Mouse (Mus musculus): Measurements from ENCODE around the gene Tacc2. TPM values are rescaled to one million over a fixed set of nuclear protein-coding genes. Genes with fewer than 3 reads are reported as not detected.

The Tacc2 gene
- polyA plus RNA-seq, 2 experiments from 2014 or later, result 3.5 to 3.8 TPM

DNA sequence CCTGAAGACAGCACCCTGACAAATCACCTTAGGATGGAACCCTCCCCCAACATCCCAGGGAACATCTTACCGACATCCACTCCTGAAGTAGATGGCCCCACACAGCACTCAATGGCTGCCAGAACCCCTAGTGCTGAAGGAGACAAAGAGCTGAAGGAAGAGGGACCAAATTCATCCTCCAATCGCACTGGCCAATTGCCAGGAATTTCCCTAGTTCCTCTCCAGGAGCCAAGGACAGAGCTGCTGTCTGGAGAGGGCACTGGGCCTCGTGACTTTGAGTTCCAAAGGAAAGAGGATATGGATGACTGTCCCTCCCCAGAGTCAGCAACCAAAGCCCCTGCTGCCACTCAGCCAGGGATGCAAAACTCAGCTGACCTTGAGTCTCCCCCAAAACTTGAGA, 44.7 kb downstream of the Tacc2 start:
- ATAC-seq, result no peak

GRCm38 (mm10) chr7:130622359-130622758, 45.1 kb downstream of the Tacc2 start:
- no peak for ATAC-seq

- no peak for ATAC-seq
These were observed 47.1 kb downstream of the Tacc2 start for GRCm38 (mm10) chr7:130624299-130624698.

DNA sequence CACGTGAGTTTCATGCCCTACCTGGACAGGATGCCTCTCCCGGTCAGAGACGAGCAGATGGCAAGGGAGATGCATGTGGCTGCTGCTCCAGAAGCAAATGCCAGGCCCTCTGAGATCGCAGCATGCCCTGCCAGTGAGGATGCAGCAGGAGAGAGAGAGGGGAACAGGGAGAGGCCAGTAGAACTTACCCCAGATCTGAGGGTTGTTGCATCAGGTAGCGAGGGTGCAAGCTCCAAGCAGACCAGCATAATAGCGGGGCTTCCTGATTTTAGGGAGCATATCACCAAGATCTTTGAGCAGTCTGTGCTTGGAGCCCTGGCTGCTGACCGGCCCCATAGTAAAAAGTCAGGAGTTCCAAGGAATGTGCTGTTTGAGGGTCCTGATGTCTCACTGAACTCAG, 48.1 kb downstream of the Tacc2 start:
- ATAC-seq, result no peak

GRCm38 (mm10) chr7:130628601-130629000, 51.4 kb downstream of the Tacc2 start:
- no peak for ATAC-seq

DNA sequence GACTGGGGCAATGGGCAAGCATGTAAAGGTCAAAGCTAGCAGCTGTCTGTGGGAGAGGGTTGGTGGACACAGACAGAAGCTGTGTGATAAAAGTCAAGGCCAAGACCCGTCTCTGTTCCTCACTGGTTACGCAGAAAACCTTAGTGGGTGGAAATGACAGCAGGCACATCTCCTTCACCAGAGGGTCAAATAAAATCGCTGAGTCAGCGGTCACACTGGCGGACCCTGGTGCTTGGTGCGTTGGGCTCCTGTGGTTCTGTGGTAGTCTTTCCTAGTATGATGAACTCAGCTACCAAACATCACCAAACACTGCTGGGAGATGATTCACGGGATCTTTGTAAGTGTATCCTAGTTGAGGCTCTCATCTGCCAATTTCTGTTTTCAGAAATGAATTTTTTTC, 52.8 kb downstream of the Tacc2 start:
- no peak for ATAC-seq

- no peak for ATAC-seq
These were observed 53.7 kb downstream of the Tacc2 start for GRCm38 (mm10) chr7:130630956-130631355.

DNA sequence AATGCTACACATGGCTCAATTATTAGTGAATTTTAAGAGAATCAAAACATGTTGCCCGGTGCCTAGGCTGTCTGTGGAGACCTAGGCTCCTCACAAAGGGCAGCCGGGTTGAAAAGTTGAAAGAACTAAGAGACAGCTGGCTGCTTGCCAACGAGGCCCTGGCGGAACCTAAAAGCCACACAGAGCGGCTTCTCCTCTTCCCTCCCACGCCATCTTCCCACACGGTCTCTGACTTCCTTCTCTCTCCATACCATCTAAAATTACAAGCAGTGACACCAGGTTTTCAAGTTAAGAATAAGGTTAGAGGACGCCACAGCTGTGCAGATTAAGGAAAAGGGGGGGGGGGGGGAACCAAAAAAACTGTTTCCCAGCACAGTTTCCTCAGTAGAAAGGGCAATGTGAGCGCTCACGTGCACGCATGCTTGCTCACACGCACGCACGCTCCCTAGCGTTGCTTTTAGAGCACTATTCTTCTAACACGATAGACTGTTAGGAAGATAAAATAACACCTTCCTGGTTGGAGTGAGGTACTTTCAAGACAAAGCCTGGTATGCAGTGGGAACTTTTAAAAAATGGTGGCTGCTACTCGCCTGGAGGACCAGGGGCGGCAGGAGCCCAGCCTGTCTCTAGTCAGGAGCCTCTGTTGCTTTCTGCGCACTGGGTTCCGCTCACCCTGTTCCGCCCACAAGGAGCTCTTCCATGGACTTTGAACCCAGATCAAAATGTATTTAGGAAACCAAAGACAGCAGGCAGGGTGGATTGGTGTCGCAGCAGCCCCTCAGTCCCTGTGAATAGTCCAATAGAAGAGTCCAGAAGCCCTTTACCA, 54.5 kb downstream of the Tacc2 start:
- peak; percentile 76 for ATAC-seq

- ATAC-seq, result no peak
These were observed 55.1 kb downstream of the Tacc2 start for GRCm38 (mm10) chr7:130632379-130632732.

DNA sequence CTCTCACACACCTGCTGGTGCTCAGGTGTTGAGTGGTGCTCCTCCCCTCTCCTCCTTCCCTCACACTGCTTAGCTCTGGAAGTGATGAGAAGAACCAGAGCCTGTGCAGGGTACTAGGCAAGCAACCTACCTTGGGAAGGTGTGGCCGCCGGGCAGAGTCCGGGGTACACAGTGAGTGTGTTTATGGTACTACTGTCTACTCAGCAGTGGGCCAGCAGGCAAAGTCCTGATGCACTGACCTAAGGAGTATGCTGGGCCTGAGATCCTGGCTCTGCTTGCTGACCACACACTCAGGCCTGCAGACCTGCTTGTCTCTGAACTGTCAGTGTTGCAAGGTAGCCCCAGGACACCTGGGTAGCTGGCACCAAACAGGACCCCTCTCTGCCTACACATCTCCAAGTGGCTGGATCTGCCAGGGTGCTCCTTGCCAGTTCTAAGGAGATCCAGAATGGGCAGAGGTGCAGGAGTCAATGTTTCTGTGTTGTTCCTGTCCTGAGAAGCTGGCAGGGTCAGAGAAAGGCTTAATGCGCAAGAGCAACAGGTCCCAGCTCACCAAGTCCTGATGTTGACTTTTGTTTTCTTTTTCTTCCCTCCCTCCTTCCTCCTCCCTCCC, 57.1 kb downstream of the Tacc2 start:
- ATAC-seq, result no peak

GRCm38 (mm10) chr7:130635212-130635611, 58.0 kb downstream of the Tacc2 start:
- ATAC-seq, result no peak

GRCm38 (mm10) chr7:130636274-130636673, 59.0 kb downstream of the Tacc2 start:
- ATAC-seq, result no peak

DNA sequence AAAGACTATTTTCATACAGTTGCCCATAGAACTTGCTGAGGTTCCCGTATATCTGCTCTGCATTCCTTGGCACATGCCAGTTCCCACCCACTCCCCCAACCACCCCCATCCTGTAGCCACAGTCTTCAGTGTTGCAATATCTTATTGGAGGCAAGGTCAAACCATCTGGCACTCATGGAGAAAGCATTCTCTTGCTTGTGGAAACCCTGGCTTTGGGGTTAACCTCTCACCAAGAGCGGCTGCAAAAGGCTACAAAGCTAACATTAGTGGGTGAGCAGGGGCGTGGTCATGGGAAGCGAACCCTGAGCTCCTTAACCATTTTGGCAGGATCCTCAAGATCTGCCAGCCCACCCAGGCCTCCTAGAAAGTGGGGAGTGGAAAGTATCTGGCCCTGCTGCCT, 59.7 kb downstream of the Tacc2 start:
- no peak for ATAC-seq

DNA sequence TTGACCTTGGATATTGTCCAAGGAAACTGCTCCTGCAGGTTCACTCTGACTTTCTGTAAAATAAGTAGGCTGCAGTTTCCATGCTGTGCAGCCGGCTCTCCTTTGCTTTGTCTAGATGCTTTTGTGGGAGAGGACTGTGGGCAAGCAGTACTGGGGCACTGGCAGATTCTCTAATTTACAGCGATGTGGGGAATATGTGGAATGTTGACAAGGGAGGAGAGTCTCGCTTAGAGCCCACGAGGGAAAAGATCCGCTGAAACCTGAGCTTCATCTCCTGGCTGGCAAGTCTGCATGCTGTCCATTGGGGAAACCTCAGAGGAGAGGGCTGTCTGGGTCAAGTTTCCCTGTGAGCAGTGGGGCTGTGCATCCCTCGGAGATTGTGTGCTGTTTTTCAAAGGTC, 60.6 kb downstream of the Tacc2 start:
- no peak for ATAC-seq

GRCm38 (mm10) chr7:130640681-130641080, 63.4 kb downstream of the Tacc2 start:
- ATAC-seq, result no peak

DNA sequence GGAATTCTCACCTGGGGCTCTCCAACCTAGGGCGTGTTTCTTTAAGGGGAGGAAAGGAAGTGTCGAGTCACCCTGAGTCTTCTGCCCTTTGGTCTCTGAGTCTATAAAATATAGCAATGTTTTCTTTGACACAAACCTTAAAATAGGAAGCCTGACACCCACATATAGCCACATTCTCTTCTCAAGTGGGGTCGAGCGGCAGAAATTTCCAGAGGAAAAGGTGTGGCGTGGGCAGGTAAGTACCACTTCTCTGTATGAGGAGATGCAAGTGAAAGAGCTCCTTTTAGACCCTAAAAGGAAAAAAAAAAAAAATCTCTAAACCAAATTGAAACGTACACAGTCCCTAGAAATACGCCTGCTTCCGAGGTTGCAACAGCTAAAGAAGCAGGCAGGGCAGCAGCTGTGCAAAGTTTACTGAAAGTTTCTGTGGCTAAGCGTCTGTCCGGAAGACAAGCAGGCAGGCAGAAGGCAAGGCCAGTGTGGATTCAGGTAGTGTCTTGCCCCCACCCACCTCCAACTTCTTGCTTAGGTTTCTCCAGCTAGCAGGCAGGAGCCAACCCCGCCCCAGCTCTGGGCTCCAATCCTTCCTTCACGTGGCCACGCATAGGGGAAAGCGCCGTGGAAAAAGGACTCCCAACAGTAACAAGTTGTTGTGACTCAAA, 68.2 kb downstream of the Tacc2 start:
- peak; percentile 14 for ATAC-seq

GRCm38 (mm10) chr7:130645994-130646761, 68.9 kb downstream of the Tacc2 start:
- peak; percentile 51 for ATAC-seq

- peak; percentile 74 for ATAC-seq
These were observed 69.5 kb downstream of the Tacc2 start for GRCm38 (mm10) chr7:130646762-130647139.

GRCm38 (mm10) chr7:130648061-130648460, 70.8 kb downstream of the Tacc2 start:
- no peak for ATAC-seq

GRCm38 (mm10) chr7:130649257-130649656, 72.0 kb downstream of the Tacc2 start:
- ATAC-seq, result no peak

GRCm38 (mm10) chr7:130650621-130651020, 73.4 kb downstream of the Tacc2 start:
- no peak for ATAC-seq

DNA sequence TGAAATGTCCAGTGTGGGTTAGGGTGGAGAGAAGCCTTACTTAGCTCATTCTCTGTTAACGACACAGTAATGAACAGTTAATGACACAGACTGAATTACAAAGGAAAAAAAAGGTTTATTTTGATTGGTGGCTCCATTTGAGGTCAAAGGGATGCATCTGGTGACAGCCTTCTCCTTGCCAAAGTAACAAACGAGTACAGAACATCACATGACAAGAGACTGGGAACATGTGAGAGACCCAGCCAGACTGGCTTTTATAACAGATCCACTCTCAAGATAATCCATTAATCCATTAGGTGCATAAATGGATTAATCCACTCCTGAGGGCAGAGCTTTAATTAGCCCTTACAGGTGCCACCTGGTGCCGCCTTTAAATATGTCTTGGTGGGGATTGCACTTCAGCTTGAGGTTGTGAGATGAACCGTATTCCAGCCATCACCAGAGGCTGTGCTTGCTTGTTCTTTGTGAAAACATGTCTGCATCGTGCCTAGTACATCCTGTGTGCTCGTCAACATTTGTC, 75.9 kb downstream of the Tacc2 start:
- ATAC-seq, result no peak

DNA sequence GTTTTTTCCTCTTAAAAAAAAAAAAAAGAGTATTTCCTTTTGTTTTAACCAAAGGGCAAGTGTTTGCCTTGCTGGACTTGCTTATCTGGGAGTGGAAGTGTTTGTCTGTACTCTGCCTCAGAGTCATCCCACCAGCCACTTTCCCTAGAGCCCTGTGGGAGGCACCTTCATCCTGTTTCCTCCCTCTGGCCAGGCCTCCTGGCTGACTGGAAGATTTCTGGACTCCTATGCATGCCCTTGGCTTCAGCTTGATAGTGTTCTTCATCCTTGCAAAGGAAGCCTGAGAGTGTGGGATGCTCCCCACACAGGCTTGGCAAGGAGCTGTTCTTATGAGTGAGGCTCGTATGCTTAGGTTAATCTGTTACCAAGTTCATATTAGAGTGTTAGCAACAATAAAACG, 77.3 kb downstream of the Tacc2 start:
- no peak for ATAC-seq

Measured in activated CD4-positive, CD25-positive, alpha-beta regulatory T cell, adult 4 months (primary cell).